Mouse (Mus musculus): ENCODE data around the gene H2-T23.
A peak's percentile ranks its signal among the peaks of the same experiment; 100 is the strongest.
"Not testable (repeated sequence)": the region's sequence is repeated elsewhere in the genome, so short reads cannot be mapped to it uniquely, and the experiment has no call there.

H2-T23 gene

DNA sequence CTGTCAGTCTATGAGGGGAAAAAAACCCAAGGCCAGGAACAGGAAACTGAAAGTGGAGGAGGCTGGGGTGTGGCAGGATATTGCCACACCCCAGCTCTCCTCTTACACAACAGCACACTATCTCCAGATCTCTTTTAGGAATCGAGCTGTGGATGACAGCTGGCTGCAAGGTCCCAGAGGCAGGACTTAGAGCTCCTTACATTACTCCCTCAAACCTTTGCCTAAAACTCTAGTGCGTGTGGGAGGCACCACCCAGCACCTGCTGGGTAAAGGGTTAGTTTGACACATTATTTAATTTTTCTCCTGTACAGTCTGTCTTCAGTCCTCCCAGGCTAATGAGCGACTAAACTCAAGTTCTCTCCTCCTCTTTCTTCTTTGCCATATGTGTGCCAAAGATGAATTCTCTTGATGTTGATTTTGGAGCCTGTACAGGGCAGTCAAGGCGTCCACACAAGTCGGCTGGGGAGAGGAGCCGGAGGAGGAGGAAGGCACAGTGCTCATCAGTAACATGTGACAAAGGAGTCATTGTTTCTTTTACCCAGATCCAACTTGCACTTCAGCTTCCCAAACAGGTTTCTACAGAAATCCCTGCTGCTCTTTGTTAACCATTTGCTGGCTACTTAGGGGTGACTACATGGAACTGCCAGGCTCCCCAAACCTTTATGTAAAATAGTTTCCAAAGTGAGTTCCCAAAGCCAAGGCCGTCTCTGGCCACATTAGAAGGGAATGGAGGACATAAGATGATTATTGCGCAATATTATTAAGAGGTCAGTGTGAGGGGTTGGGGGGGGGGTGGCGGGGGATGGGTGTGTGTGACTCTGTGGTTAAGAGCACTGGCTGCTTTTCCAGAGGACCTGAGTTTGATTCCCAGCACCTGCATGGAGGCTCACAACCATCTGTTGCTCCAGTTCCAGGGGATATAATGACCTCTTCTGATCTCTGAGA, 8.7 kb downstream of the H2-T23 start:
- ATAC-seq (ENCODE audit: insufficient number of reproducible peaks, low FRiP score, low TSS enrichment): no peak

DNA sequence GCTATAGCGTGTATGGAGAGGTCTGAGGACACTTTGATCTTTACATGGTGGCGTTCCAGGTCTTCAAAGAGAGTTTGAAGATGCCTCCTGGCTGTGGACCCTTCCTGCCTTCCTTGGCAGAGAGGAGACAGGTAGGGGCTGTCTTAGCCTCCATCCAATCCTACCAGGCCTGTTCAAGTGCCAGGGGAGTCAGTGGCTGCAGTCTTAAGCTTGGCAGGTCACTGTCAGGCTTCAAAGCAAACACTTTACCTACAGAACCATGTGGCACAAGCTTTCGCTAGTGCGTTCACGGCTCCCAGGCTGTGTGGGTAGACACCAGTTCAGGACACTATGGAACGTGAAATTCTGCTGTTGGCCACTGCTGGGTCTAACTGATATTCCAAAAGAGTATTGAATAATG, 9.7 kb downstream of the H2-T23 start:
- no peak for ATAC-seq (ENCODE audit: insufficient number of reproducible peaks, low FRiP score, low TSS enrichment)

DNA sequence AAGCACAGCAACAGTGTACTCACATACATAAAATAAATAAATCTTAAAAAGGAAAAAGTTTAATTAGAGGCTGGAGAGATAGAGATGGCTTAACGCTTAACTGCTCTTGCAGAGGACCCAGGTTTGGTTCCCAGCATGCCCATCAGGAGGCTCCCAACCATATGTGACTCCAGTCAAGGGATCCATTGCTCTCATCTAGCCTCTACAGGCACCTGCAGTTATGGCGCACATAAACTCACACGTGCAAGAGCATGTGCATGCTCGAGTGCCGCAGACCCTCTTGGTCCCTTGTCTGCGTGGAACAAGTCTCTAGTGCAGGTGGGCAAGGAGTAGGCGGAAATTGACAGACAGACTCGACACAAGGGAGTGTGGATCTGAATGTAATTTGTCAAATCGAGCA, 10.6 kb downstream of the H2-T23 start:
- no peak for ATAC-seq (ENCODE audit: insufficient number of reproducible peaks, low FRiP score, low TSS enrichment)

DNA sequence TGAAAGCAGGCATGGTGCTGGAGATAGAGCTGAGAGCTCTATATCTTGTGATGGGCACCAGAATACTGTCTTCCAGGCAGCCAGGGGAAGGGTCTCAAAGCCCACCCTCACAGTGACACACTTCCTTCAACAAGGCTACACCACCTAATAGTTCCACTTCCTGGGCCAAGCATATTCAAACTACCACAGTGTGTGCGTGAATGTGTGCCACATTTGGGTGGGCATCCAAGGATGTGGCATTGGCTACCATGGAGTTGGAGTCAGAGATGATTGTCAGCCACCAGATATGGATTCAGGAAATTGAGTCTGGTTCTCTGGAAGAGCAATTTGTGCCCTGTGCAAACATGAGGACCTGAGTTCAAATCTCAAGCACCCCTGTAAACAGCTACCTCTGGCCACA, 11.3 kb downstream of the H2-T23 start:
- no peak for ATAC-seq (ENCODE audit: insufficient number of reproducible peaks, low FRiP score, low TSS enrichment)

DNA sequence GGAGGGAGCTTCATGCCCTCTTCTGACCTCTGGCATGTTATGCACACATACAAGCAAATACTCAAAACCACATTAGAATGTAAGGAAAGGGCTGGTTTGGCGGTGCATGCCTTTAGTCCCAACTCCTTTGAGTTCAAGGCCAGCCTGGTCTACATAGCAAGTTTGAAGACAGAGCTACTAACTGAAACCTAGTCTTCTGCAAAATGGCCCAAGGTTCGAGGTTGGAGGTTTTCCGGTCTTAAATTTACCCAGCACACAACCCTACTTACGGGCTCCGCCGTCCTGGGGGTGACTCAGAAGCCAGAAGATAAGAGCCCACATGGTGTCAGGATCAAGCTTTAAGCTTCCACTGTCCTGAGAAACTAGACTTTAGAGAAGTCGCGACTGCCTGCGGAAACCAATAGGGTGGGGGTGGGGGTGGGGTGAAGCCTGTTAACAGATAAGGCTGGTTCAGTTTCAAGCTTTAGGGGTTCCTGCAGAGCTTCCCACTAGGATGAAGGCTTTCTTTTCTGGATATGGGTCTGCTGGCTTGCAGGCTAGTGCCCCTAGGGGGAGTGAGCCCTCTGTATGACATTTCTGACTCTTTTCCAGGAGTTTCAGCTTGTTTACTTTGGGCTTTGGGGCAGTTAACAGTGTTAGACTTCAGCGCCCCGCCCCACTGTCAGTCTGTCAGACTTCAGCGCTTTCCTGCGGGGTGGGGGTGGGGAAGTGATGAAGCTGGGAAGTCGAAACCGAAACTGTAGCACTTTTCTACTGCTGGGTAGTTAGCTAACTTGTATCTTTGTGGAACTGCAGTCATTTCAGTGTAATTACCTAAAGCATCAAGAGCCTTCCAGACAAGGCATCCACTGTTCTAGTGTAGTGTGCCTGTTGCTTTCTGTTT, 12.2 kb downstream of the H2-T23 start, which contains the start of gene H2-T24:
Gene H2-T24 (minus strand): TSS at position 370 of the 883 bp plus-strand sequence.
- ATAC-seq (ENCODE audit: insufficient number of reproducible peaks, low FRiP score, low TSS enrichment): no peak

- ATAC-seq (ENCODE audit: insufficient number of reproducible peaks, low FRiP score, low TSS enrichment): no peak
These were observed 13.1 kb downstream of the H2-T23 start for GRCm38 (mm10) chr17:36019519-36019918.

DNA sequence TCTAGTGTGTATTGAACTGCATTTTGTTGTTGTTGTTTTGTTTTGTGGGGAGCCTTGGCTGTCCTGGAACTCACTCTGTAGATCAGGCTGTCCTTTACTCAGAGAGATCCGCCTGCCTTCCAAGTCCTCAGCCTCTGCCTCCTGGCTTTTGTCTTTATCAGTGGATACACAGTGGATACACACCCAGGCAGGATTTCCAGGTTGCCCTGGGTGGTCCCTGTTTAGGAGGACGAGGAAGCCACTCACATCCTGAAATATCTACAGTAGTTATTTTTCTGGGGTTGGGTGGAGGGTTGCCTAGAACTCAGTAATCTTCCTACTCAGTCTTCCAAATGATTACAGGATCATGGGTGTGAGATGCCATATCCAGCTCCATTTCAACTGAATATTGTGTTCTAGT, 13.7 kb downstream of the H2-T23 start:
- no peak for ATAC-seq (ENCODE audit: insufficient number of reproducible peaks, low FRiP score, low TSS enrichment)

DNA sequence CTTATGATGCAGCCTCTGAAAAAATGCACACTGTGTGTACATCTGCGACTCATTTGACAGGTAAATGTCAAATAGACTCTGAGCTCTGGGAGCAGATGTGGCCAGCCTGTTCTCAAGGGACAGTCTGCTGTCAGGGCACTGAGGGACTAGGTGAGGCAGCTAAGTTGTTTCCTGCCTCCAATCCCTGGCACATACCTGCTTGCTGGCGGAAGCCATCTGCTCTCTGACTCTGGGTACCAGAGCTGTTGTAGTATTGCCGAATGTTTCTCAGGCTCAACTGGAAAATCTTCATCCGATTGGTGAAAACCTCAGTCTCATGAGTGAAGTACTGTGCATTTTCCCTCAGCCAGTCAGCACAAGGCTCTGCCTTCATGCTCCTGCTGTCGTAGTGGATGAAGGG, 15.6 kb downstream of the H2-T23 start:
- no peak for ATAC-seq (ENCODE audit: insufficient number of reproducible peaks, low FRiP score, low TSS enrichment)

DNA sequence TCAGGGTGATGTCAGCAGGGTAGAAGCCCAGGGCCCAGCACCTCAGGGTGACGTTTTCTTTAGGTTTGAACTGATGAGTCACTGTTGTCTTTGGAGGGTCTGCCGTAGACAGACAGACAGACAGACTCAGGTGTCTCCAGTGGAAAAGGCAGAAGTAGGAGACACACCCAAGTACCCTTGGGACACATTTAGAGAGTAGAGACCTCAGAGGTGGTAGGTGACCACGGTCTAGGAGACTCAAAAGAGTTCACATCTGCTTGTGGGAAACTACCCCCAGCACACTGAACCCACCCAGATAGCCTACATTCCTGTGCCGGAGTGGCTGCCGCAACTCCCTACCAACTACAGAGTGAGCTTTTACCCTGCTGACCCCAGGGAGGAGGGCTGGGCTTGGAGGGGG, 17.7 kb downstream of the H2-T23 start:
- ATAC-seq (ENCODE audit: insufficient number of reproducible peaks, low FRiP score, low TSS enrichment): no peak

GRCm38 (mm10) chr17:36004409-36004808, 28.2 kb downstream of the H2-T23 start:
- not testable (repeated sequence) for ATAC-seq (ENCODE audit: insufficient number of reproducible peaks, low FRiP score, low TSS enrichment)

GRCm38 (mm10) chr17:36003331-36003730, 29.3 kb downstream of the H2-T23 start:
- no peak for ATAC-seq (ENCODE audit: insufficient number of reproducible peaks, low FRiP score, low TSS enrichment)

DNA sequence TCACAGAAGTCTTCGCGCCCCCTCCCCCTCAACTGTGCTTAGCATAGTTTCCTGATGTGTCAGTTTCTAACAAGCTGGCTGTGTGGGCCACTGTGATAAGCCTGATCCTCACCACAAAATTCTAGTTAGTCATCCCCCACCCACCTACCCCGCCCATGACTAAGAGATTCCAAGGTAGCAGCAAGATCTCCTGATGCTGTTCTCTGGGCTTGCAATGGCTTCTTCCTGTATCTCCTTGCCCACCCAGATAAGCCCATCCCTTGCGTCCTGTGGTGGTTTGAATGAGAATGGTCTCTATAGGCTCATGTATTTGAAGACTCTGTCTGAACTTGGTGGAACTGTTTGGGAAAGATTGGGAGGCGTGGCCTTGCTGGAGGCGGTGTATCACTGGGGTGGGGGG, 30.7 kb downstream of the H2-T23 start:
- no peak for ATAC-seq (ENCODE audit: insufficient number of reproducible peaks, low FRiP score, low TSS enrichment)

- ATAC-seq (ENCODE audit: insufficient number of reproducible peaks, low FRiP score, low TSS enrichment): no peak
These were observed 31.3 kb downstream of the H2-T23 start for GRCm38 (mm10) chr17:36001121-36001897.

GRCm38 (mm10) chr17:36000349-36000748, 32.3 kb downstream of the H2-T23 start:
- no peak for ATAC-seq (ENCODE audit: insufficient number of reproducible peaks, low FRiP score, low TSS enrichment)

- ATAC-seq (ENCODE audit: insufficient number of reproducible peaks, low FRiP score, low TSS enrichment): no peak
These were observed 33.3 kb downstream of the H2-T23 start for GRCm38 (mm10) chr17:35999356-35999755.

DNA sequence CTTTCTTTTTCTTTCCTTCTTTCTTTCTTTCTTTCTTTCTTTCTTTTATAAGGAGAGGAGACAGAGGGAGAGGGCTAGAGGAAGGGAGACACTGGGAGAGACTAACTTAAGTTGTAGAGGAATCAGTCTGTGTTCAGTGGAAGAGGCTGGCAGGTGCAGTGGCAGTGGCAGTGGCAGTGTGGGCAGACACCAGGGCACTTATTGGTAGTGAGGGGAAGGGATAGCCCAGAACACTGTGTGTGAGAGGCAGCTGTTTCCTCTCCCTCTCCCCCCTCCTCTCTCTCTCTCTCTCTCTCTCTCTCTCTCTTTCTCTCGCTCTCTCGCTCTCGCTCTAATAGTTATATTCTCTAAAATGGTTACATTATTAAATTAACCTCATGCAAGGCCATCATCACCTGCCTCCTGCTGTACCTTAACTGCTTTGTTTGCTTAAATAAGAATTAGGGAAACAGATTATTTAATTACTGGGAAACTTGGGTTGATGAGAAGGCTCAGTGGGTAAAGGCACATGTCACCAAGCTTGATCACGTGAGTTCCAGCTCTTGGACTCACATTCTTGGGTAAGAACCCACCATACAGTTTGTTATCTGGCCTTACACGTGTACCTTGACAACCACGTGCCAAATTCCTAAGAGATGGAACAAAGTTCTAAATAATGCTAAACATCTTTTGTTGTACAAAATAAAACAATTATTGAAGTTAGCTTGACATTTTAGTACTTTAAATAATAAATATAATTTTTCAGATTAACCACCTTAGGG, 33.9 kb downstream of the H2-T23 start:
- no peak for ATAC-seq (ENCODE audit: insufficient number of reproducible peaks, low FRiP score, low TSS enrichment)

- ATAC-seq (ENCODE audit: insufficient number of reproducible peaks, low FRiP score, low TSS enrichment): no peak
These were observed 34.7 kb downstream of the H2-T23 start for GRCm38 (mm10) chr17:35997713-35998510.

- peak; percentile 59 for ATAC-seq (ENCODE audit: insufficient number of reproducible peaks, low FRiP score, low TSS enrichment)
These were observed 35.7 kb downstream of the H2-T23 start for GRCm38 (mm10) chr17:35996949-35997348.

DNA sequence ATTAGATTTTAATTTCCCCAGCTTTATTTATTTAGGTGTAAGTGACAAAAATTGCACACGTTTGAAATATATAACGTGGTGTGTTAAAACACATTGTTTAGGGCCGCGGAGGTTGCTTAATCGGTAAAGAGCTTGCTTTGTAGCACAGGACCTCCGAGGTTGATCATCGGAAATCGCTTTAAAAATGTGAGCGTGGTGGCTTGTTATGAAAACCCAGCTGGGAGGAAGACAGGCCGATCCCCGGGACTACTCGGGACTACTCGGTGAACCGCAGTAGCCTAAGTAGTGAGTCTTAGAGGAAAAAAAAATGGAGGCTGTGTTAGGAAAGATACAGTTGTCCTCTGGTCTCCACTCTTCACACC, 37.8 kb downstream of the H2-T23 start:
- ATAC-seq (ENCODE audit: insufficient number of reproducible peaks, low FRiP score, low TSS enrichment): no peak

Data from cerebellum, adult (tissue).